Mouse (Mus musculus) forebrain, embryonic 14.5 days (tissue): Measurements from ENCODE around the gene Kmt5b. TPM values are rescaled to one million over a fixed set of nuclear protein-coding genes. Genes with fewer than 3 reads are reported as not detected.
A peak's percentile ranks its signal among the peaks of the same experiment; 100 is the strongest.

ENCODE experiments used
- ATAC-seq: fragments of 200-750 bp; cut with Nextera tagmentation; 2 replicates; pipeline ENCODE4 v1.8.0; 2017; ENCODE audit warnings: mild to moderate bottlenecking, moderate library complexity
- DNase-seq: peaks from one replicate; pipeline ENCODE4 v3.0.0-alpha.2; 2015; ENCODE audit warnings: low spot score
- H3K27ac ChIP-seq: fragments of 300-500 bp; sonication (generic); 2 replicates; pipeline ENCODE4 v1.5.1; 2014; ENCODE audit warnings: low read depth, mild to moderate bottlenecking, control low read depth, low read length, moderate library complexity
- H3K27me3 ChIP-seq: fragments of 300-500 bp; sonication (generic); replicated peaks from 2 replicates; pipeline ENCODE4 v1.6.1; 2014; ENCODE audit warnings: low read length, control low read depth, mixed read lengths; ENCODE audit not compliant: control insufficient read depth, insufficient read depth
- H3K36me3 ChIP-seq: fragments of 300-500 bp; sonication (generic); 2 replicates; pipeline ENCODE4 v1.6.1; 2014; ENCODE audit warnings: low read length, control low read depth; ENCODE audit not compliant: control insufficient read depth, insufficient read depth
- H3K4me1 ChIP-seq: fragments of 300-500 bp; sonication (generic); 2 replicates; pipeline ENCODE4 v1.6.1; 2014; ENCODE audit warnings: antibody characterized with exemption, low read length, control low read depth; ENCODE audit not compliant: control insufficient read depth, insufficient read depth
- H3K4me2 ChIP-seq: fragments of 300-500 bp; sonication (generic); 2 replicates; pipeline ENCODE4 v1.6.1; 2014; ENCODE audit warnings: mild to moderate bottlenecking, control low read depth, low read length
- H3K4me3 ChIP-seq: fragments of 300-500 bp; sonication (generic); 2 replicates; pipeline ENCODE4 v1.5.1; 2014; ENCODE audit warnings: low read depth, low read length, control low read depth
- H3K9ac ChIP-seq: fragments of 300-500 bp; sonication (generic); 2 replicates; pipeline ENCODE4 v1.6.1; 2014; ENCODE audit warnings: mild to moderate bottlenecking, low read length, control low read depth, moderate library complexity
- H3K9me3 ChIP-seq: fragments of 300-500 bp; sonication (generic); replicated peaks from 2 replicates; pipeline ENCODE4 v1.6.1; 2016; ENCODE audit warnings: low read length, control low read depth, mixed read lengths; ENCODE audit not compliant: control insufficient read depth
- WGBS: fragments of 180-500 bp; shearing (Covaris S2); extraction: QIAGEN DNeasy Blood & Tissue Kit; methylation state at CpG from one replicate; pipeline ENCODE4 v1.1.7; 2014; 5-methylcytosine and 5-hydroxymethylcytosine counted together
- polyA plus RNA-seq: library from polyadenylated mRNA; unstranded; fragments of >200 nt; fragmentation: Nextera tagmentation; extraction: Ambion mirVana; gene quantifications from 2 replicates; pipeline ENCODE4 v1.2.1, GENCODE M21; 2014

Kmt5b gene
- polyA plus RNA-seq, 1 experiment from 2014 or later = 32.8 TPM

- Histone ChIP-seq H3K4me3 (no peak overlapping the region), H3K36me3 (0 out of 2 replicates have a peak, but pooled peaks cover 1% of the 10 kb centered on the region), H3K27ac (no peak overlapping the region), H3K4me1 (peaks cover 12% of the 10 kb centered on the region), H3K27me3 (no peaks in the 10 kb centered on the region), H3K9me3 (no peaks in the 10 kb centered on the region), H3K4me2 (no peak overlapping the region), H3K9ac (no peak overlapping the region)
- DNase-seq (no peak), ATAC-seq (no peak)
- 79% methylated on average over 4 of the region's 4 CpGs for WGBS
Measured at GRCm38 (mm10) chr19:3765221-3765820, 1.9 kb upstream of the Kmt5b start.

- WGBS = 95% methylated on average over 5 of the region's 5 CpGs
Measured at GRCm38 (mm10) chr19:3766378-3766777, 843 bp upstream of the Kmt5b start.

GRCm38 (mm10) chr19:3767781-3768696, 818 bp downstream of the Kmt5b start:
- H3K9me3 ChIP-seq = no peaks in the 10 kb centered on the region
- H3K36me3 ChIP-seq = 0 out of 2 replicates have a peak, but pooled peaks cover 6% of the 10 kb centered on the region
- ATAC-seq (peak; percentile 74), DNase-seq (peak; percentile 97)
- peak overlapping the region; percentile 100 for H3K27ac ChIP-seq
- WGBS = under 1% methylated on average over 99 of the region's 111 CpGs
- peaks cover 12% of the 10 kb centered on the region for H3K4me1 ChIP-seq
- peak overlapping the region; percentile 99 for H3K4me3 ChIP-seq
- H3K9ac ChIP-seq = peak overlapping the region; percentile 100
- H3K27me3 ChIP-seq = no peaks in the 10 kb centered on the region
- H3K4me2 ChIP-seq = peak overlapping the region; percentile 89

More at GRCm38 (mm10) chr19:3766378-3766777, 843 bp upstream of the Kmt5b start:
- Histone ChIP-seq H3K9me3 (no peaks in the 10 kb centered on the region), H3K4me3 (peak overlapping the region; percentile 99; the same call in 1 of the 2 replicates), H3K4me2 (peak overlapping the region; percentile 89), H3K27ac (peak overlapping the region; percentile 100; the same call in 1 of the 2 replicates), H3K4me1 (peaks cover 12% of the 10 kb centered on the region), H3K27me3 (no peaks in the 10 kb centered on the region), H3K36me3 (0 out of 2 replicates have a peak, but pooled peaks cover 6% of the 10 kb centered on the region), H3K9ac (peak overlapping the region; percentile 100)
- no peak for DNase-seq
- ATAC-seq = no peak

- 2% methylated on average over 51 of the region's 60 CpGs for WGBS
- H3K4me2 ChIP-seq = peak overlapping the region; percentile 89
- peak; percentile 90 for ATAC-seq
- peak overlapping the region; percentile 100 for H3K9ac ChIP-seq
- H3K27me3 ChIP-seq = no peaks in the 10 kb centered on the region
- peak overlapping the region; percentile 100 for H3K27ac ChIP-seq
- H3K4me1 ChIP-seq = peaks cover 12% of the 10 kb centered on the region
- 0 out of 2 replicates have a peak, but pooled peaks cover 6% of the 10 kb centered on the region for H3K36me3 ChIP-seq
- DNase-seq = peak; percentile 94
- no peaks in the 10 kb centered on the region for H3K9me3 ChIP-seq
- H3K4me3 ChIP-seq = peak overlapping the region; percentile 99
Measured at GRCm38 (mm10) chr19:3768697-3769383, 1.6 kb downstream of the Kmt5b start.

GRCm38 (mm10) chr19:3769533-3769932, 2.3 kb downstream of the Kmt5b start:
- no peak for DNase-seq
- no peak for ATAC-seq
- Histone ChIP-seq H3K27ac (no peak overlapping the region), H3K9me3 (no peaks in the 10 kb centered on the region), H3K9ac (peak overlapping the region; percentile 100; the same call in 1 of the 2 replicates), H3K4me2 (peak overlapping the region; percentile 89), H3K4me3 (peak overlapping the region; percentile 99), H3K4me1 (peaks cover 12% of the 10 kb centered on the region), H3K27me3 (no peaks in the 10 kb centered on the region), H3K36me3 (0 out of 2 replicates have a peak, but pooled peaks cover 6% of the 10 kb centered on the region)
- 87% methylated on average over 6 of the region's 6 CpGs for WGBS

- no peak overlapping the region for H3K9ac ChIP-seq
- no peak overlapping the region for H3K4me2 ChIP-seq
- DNase-seq (no peak), ATAC-seq (no peak)
- no peaks in the 10 kb centered on the region for H3K9me3 ChIP-seq
- WGBS = 86% methylated on average over 2 of the region's 2 CpGs
- no peaks in the 10 kb centered on the region for H3K27me3 ChIP-seq
- H3K4me1 ChIP-seq = peaks cover 8% of the 10 kb centered on the region
- H3K27ac ChIP-seq = no peak overlapping the region
- no peak overlapping the region for H3K4me3 ChIP-seq
- H3K36me3 ChIP-seq = peaks cover 11% of the 10 kb centered on the region; the same call in 1 of the 2 replicates
Measured at GRCm38 (mm10) chr19:3774159-3774558, 6.9 kb downstream of the Kmt5b start.

- Histone ChIP-seq H3K9me3 (no peaks in the 10 kb centered on the region), H3K4me2 (no peak overlapping the region), H3K4me1 (no peaks in the 10 kb centered on the region), H3K27ac (no peak overlapping the region), H3K9ac (no peak overlapping the region), H3K4me3 (no peak overlapping the region), H3K36me3 (peaks cover 11% of the 10 kb centered on the region), H3K27me3 (no peaks in the 10 kb centered on the region)
- DNase-seq (no peak), ATAC-seq (no peak)
- 90% methylated on average over 8 of the region's 8 CpGs for WGBS
Measured at GRCm38 (mm10) chr19:3778713-3779112, 11.5 kb downstream of the Kmt5b start.

- H3K36me3 ChIP-seq = peaks cover 65% of the 10 kb centered on the region
- no peaks in the 10 kb centered on the region for H3K9me3 ChIP-seq
- no peak overlapping the region for H3K9ac ChIP-seq
- 87% methylated on average over 1 of the region's 1 CpGs for WGBS
- H3K27me3 ChIP-seq = no peaks in the 10 kb centered on the region
- no peaks in the 10 kb centered on the region for H3K4me1 ChIP-seq
- no peak for DNase-seq
- H3K4me2 ChIP-seq = no peak overlapping the region
- H3K4me3 ChIP-seq = no peak overlapping the region
- H3K27ac ChIP-seq = no peak overlapping the region
- ATAC-seq = no peak
Measured at GRCm38 (mm10) chr19:3790077-3790476, 22.9 kb downstream of the Kmt5b start.
